17 mouse cellular contexts compared by ENCODE assay signal in the genomic region with DNA sequence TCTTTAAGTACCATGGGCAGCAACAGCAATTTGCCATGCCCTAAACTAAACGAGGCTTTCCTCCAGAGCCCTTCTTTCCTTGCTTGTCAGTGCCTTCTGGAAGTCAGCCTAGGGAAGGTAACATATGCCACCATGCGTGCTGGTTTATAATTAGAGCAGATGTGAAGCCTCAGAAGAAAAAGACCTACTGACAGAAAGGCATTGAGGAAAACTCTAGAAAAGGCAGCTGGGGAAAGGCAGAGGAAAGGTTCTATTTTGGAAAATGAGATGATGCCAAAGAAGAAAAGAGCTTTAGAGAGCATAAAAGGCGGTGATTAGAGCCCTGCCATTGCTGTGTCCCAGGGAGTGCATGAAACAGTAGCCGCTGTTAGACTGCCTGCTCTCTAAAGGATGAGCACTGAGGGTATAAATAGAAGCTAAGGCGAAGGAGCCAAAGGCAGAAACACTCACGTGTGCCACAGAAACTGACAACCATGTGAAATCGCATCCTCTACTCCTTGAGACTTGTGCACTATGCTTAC. TPM values are rescaled to one million over a fixed set of nuclear protein-coding genes. Genes with fewer than 3 reads are reported as not detected.
DNase-seq lines count a peak whose midpoint lies in the region; ATAC-seq and TF ChIP-seq lines count a peak whose summit lies in the region.
"Had no signal": no experiment of that assay in that cellular context is flagged by ENCODE, and none has a peak within 500 bp of the region (broad histone marks: within the 10 kb centered on the region; RNA-seq: fewer than 3 reads in every experiment).

No protein-coding gene starts in this region.

- no peak for ATAC-seq in heart, embryonic 12.5 days (ENCODE audit: insufficient number of reproducible peaks, low FRiP score)

- no peak overlapping the region for H3K4me3 ChIP-seq in heart, embryonic 12.5 days
- H3K4me3 ChIP-seq in lung, adult 2 months (replicated peaks; ENCODE audit: extremely low read depth, low read depth, low read length) = no peak overlapping the region
- H3K4me3 ChIP-seq: embryonic facial prominence, embryonic 13.5 days had no signal

- H3K4me1 ChIP-seq in heart, embryonic 12.5 days (replicated peaks) = peaks cover 13% of the 10 kb centered on the region
- H3K4me1 ChIP-seq in lung, adult 2 months (ENCODE audit: control insufficient read depth, insufficient read depth, low read length) = no peaks in the 10 kb centered on the region

- H3K27ac ChIP-seq in heart, embryonic 12.5 days (ENCODE audit: poor library complexity, severe bottlenecking) = no peak overlapping the region
- H3K27ac ChIP-seq: embryonic facial prominence, embryonic 13.5 days; stomach, postnatal 0 days had no signal

- 0 out of 2 replicates have a peak, but pooled peaks cover 3% of the 10 kb centered on the region for H3K9me3 ChIP-seq in heart, embryonic 12.5 days (replicated peaks)
- H3K9me3 ChIP-seq: embryonic facial prominence, embryonic 13.5 days had no signal

- WGBS in heart, embryonic 12.5 days = 45% methylated on average over 7 of the region's 7 CpGs
- 78% methylated on average over 7 of the region's 7 CpGs for WGBS in lung, adult 2 months

- H3K9ac ChIP-seq in heart, embryonic 12.5 days = no peak overlapping the region
- H3K9ac ChIP-seq: embryonic facial prominence, embryonic 13.5 days had no signal

- no peaks in the 10 kb centered on the region for H3K27me3 ChIP-seq in heart, embryonic 12.5 days (replicated peaks)
- H3K27me3 ChIP-seq: embryonic facial prominence, embryonic 13.5 days had no signal

- H3K36me3 ChIP-seq in heart, embryonic 12.5 days = no peaks in the 10 kb centered on the region
- H3K36me3 ChIP-seq: embryonic facial prominence, embryonic 13.5 days had no signal

- no peak overlapping the region for H3K4me2 ChIP-seq in heart, embryonic 12.5 days
- H3K4me2 ChIP-seq: embryonic facial prominence, embryonic 13.5 days had no signal

- TF ChIP-seq POLR2A in lung, adult 2 months (IDR thresholded peaks at IDR 0.05; ENCODE audit: borderline replicate concordance, extremely low read depth, low read depth, low read length) = no peak

- peak; percentile 87 for DNase-seq in heart, adult 11 months
- DNase-seq in left cerebral cortex, adult 11 months (ENCODE audit: low spot score) = peak; percentile 70
- no peak for DNase-seq in left cerebral cortex, adult 8-10 months (ENCODE audit: low spot score in 2 of 2)
- DNase-seq in brain, embryonic 18.5 days (ENCODE audit: low read depth, low spot score) = peak; percentile 14
- peak; percentile 65 to 76 for DNase-seq in left cerebral cortex, adult 9 months (ENCODE audit: low spot score in 2 of 2)
- DNase-seq in lung, adult 2 months = no peak
- DNase-seq in cerebellum, adult 11 months = no peak
- DNase-seq: cerebellum, postnatal 25 days; kidney, postnatal 4 days; spleen, adult 18-20 months had no signal

- TF ChIP-seq CTCF in lung, adult 2 months (IDR thresholded peaks at IDR 0.05; ENCODE audit: insufficient read depth, low read length) = no peak

RNA-seq across cellular contexts. Expression of a gene that starts 11.5 kb away (rescaled TPM):
- polyA plus RNA-seq in heart, embryonic 12.5 days (2016; fragmentation: Nextera tagmentation; extraction: Ambion mirVana) = 111 and 114 TPM in 2 replicates
- total RNA-seq in left cerebral cortex, adult 8-10 months (2022) = 100 to 1,000 TPM; 102 to 123 (median 113) TPM
- 27.4 and 28.7 TPM in 2 replicates for polyA plus RNA-seq in lung, adult 2 months (2012; rRNA removed)

RNA-seq across cellular contexts. Expression of a gene that starts 14.9 kb away (rescaled TPM):
- polyA plus RNA-seq in heart, embryonic 12.5 days (2016; fragmentation: Nextera tagmentation; extraction: Ambion mirVana) = not detected in 2 replicates
- not detected for total RNA-seq in left cerebral cortex, adult 8-10 months (2022)
- polyA plus RNA-seq in lung, adult 2 months (2012; rRNA removed) = not detected in 2 replicates
- total RNA-seq: adrenal gland, adult 18-20 months had no signal
- polyA plus RNA-seq: embryonic facial prominence, embryonic 13.5 days; hindbrain, embryonic 11.5 days; limb, embryonic 11.5 days; liver, embryonic 16.5 days; stomach, postnatal 0 days had no signal

RNA-seq across cellular contexts. Expression of a gene that starts 18.1 kb away (rescaled TPM):
- polyA plus RNA-seq in heart, embryonic 12.5 days (2016; fragmentation: Nextera tagmentation; extraction: Ambion mirVana) = 25.0 and 26.8 TPM in 2 replicates
- total RNA-seq in left cerebral cortex, adult 8-10 months (2022) = 10 to 100 TPM; 22.3 to 28.4 (median 27.6) TPM
- 74.5 and 82.3 TPM in 2 replicates for polyA plus RNA-seq in lung, adult 2 months (2012; rRNA removed)

RNA-seq across cellular contexts. Expression of a gene that starts 51.4 kb away (rescaled TPM):
- 36.8 and 37.5 TPM in 2 replicates for polyA plus RNA-seq in heart, embryonic 12.5 days (2016; fragmentation: Nextera tagmentation; extraction: Ambion mirVana)
- total RNA-seq in left cerebral cortex, adult 8-10 months (2022) = 10 to 100 TPM; 24.6 to 32.7 (median 27.1) TPM
- polyA plus RNA-seq in lung, adult 2 months (2012; rRNA removed) = 12.4 and 17.5 TPM in 2 replicates

Comparison
In these comparisons a context has a peak if more than half of its experiments do, and no peak if none do; other contexts are left out.
1. DNase-seq: peak in heart, adult 11 months (single experiment), left cerebral cortex, adult 11 months (single experiment), brain, embryonic 18.5 days (single experiment) and left cerebral cortex, adult 9 months (2 of 2); none in left cerebral cortex, adult 8-10 months (0 of 2), lung, adult 2 months (single experiment) and cerebellum, adult 11 months (single experiment).